In the genomic region with DNA sequence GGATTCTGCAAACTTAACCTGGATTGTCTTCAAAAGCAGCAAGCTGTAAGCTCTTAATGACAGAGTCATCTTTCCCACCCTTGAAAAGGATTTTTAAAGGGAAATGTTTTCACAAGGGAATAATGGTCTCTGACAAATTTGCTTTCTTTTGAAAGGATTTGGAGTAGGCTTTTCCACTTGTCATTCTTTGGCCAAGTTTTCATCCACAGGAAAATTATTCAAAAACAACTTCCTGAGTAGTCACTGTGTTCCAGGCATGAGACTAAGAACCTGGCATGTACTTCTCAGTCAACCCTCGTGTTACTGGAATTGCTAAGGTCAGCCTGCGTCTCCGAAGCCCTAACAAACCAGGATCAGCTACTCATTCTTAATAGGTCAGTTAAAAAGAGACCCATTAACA, we compare ENCODE assay signal across 24 mouse cellular contexts.
"Had no signal": no experiment of that assay in that cellular context is flagged by ENCODE, and none has a peak within 500 bp of the region (broad histone marks: within the 10 kb centered on the region; RNA-seq: fewer than 3 reads in every experiment).

No protein-coding gene starts in this region.

- H3K9ac ChIP-seq: heart, embryonic 13.5 days; heart, embryonic 15.5 days; hindbrain, embryonic 13.5 days; hindbrain, embryonic 15.5 days; limb, embryonic 13.5 days; limb, embryonic 15.5 days; liver, embryonic 12.5 days; liver, embryonic 14.5 days had no signal

- H3K9me3 ChIP-seq: heart, embryonic 10.5 days; heart, embryonic 13.5 days; heart, embryonic 15.5 days; hindbrain, embryonic 13.5 days; hindbrain, embryonic 15.5 days; limb, embryonic 13.5 days; limb, embryonic 15.5 days; liver, embryonic 12.5 days had no signal

- H3K27ac ChIP-seq: gastrocnemius, adult 2 months; heart, embryonic 10.5 days; heart, embryonic 13.5 days; heart, embryonic 15.5 days; hindbrain, embryonic 13.5 days; hindbrain, embryonic 15.5 days; hindbrain, postnatal 0 days; limb, embryonic 13.5 days; limb, embryonic 15.5 days; liver, embryonic 12.5 days; liver, embryonic 14.5 days had no signal

- H3K4me2 ChIP-seq: heart, embryonic 13.5 days; heart, embryonic 15.5 days; hindbrain, embryonic 13.5 days; hindbrain, embryonic 15.5 days; limb, embryonic 13.5 days; limb, embryonic 15.5 days; liver, embryonic 12.5 days had no signal

- H3K36me3 ChIP-seq: heart, embryonic 10.5 days; heart, embryonic 13.5 days; heart, embryonic 15.5 days; hindbrain, embryonic 13.5 days; hindbrain, embryonic 15.5 days; limb, embryonic 13.5 days; limb, embryonic 15.5 days; liver, embryonic 12.5 days had no signal

- ATAC-seq: hindbrain, postnatal 0 days; intestine, embryonic 16.5 days; liver, embryonic 12.5 days had no signal

- H3K4me1 ChIP-seq: heart, embryonic 10.5 days; heart, embryonic 15.5 days; hindbrain, embryonic 13.5 days; hindbrain, embryonic 15.5 days; liver, embryonic 12.5 days had no signal

- H3K4me3 ChIP-seq: gastrocnemius, adult 2 months; heart, embryonic 10.5 days; heart, embryonic 13.5 days; heart, embryonic 15.5 days; hindbrain, embryonic 13.5 days; hindbrain, embryonic 15.5 days; limb, embryonic 13.5 days; limb, embryonic 15.5 days; liver, embryonic 12.5 days had no signal

- DNase-seq: gastrocnemius, adult 2 months; gastrocnemius, postnatal 14 days; gastrocnemius, postnatal 36 days; heart, adult 18-20 months; heart, postnatal 14 days; heart, postnatal 36 days; kidney, adult 11 months; kidney, adult 8-10 months; kidney, postnatal 14 days; layer of hippocampus, adult 9-11 months; layer of hippocampus, postnatal 36 days; left cerebral cortex, postnatal 4 days; lung, adult 18-20 months had no signal

- H3K27me3 ChIP-seq: heart, embryonic 13.5 days; heart, embryonic 15.5 days; hindbrain, embryonic 13.5 days; hindbrain, embryonic 15.5 days; limb, embryonic 13.5 days; limb, embryonic 15.5 days; liver, embryonic 12.5 days had no signal
